Mouse (Mus musculus): ENCODE measurements at regions not wholly inside any gene's neighbourhood (a gene's known extent, or its start where the extent isn't known, plus 50 kb on each side); places are given as distances from the start of the nearest gene placed in this dataset.

DNA sequence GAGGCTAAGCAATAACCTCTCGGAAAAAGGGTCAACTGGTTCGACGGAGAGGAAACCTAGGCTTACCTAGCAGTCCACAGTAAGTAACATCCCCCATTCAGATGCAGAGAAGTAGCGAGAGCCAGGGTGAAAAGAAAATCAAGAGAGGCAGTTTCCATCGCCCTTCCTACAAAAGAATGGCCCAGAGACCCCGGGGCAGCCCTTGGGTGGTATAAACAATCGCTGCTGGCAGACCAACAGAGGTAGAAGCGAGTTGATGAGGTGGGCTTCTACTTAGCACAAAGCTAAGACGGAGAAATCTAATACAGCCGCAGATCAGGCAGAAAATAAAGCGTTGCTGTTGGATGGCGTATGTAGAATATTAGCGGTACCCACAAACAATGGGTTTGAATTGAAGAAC is 57.8 kb upstream of the Arl15 start:
- DNase-seq (ENCODE audit: low read depth, low spot score): no peak

GRCm38 (mm10) chr13:113735611-113736285 is 58.6 kb upstream of the Arl15 start:
- no peak for DNase-seq (ENCODE audit: low read depth, low spot score)

- DNase-seq (ENCODE audit: low read depth, low spot score): no peak
Observed at GRCm38 (mm10) chr13:113734134-113734794, 60.0 kb upstream of the Arl15 start.

DNA sequence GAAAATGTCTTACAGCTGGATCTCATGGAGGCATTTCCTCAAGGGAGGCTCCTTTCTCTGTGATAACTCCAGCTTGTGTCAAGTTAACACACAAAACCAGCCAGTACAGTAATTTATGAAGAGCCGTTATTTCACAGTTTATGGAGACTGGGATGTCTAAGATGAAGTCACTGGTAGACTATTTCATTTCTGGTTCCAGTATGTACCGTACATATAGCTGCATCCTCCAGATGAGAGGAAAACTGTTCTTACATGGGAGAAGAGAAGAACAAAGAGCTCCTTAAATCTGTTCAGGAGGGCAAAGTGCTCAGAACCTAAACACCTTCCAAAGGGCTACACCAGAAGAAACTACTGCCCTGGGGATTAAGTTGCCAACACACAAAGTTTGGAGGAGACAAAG is 60.6 kb upstream of the Arl15 start:
- no peak for DNase-seq (ENCODE audit: low read depth, low spot score)

DNA sequence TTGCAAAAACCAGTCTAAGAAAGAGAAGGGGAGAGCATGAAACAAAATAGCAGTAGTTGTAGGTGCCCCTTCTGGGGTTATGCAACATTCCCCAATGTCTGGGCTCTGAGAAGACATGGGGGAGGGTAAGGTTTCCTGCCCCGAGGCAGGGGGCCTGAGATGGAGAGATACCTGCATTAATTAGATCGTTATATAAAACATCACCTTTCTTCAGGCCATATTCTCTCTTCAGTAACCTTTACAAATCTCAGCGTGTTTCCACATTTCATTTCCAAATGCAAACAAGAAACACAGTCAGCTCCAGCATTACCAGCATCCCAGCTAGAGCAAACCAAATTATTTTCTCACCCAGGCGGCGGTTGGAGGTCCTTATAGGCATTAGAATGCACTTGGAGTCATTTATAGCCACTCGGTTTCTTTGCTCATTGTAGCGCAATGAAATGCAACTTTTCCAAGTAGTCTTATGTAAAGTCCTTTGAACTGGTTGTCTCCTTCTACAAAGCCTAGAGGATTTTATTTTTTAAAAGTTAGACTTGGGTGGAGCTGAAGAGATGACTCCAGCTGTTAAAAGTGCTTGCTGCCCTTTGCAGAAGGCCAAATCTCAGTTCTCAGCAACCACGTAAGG is 63.4 kb upstream of the Arl15 start:
- DNase-seq (ENCODE audit: low read depth, low spot score): peak; percentile 34

GRCm38 (mm10) chr13:113730062-113730775 is 64.1 kb upstream of the Arl15 start:
- DNase-seq (ENCODE audit: low read depth, low spot score): peak; percentile 89

DNA sequence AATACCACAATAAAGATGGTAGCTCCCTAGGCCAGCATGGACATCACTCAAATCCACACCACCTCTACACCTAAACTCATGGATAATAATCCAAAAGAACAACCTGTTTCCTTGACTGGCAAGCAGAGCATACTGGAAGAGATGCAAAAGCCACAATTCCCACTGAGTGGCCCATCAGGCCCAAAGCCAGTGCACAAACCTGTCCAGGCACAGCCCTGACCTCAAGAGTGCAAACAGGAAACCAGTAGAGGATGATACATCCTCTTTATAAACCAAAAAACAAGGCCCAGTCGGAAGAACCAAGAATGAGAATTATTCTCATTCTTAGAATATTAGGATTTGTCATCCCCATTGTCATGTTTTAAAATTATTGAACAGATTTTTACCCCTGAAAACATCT is 64.7 kb upstream of the Arl15 start:
- DNase-seq (ENCODE audit: low read depth, low spot score): peak; percentile 32

GRCm38 (mm10) chr13:113728111-113728510 is 64.6 kb upstream of the Hspb3 start:
- DNase-seq (ENCODE audit: low read depth, low spot score): peak; percentile 79

- DNase-seq (ENCODE audit: low read depth, low spot score): no peak
Observed at GRCm38 (mm10) chr13:113724881-113725837, 61.7 kb upstream of the Hspb3 start.

DNA sequence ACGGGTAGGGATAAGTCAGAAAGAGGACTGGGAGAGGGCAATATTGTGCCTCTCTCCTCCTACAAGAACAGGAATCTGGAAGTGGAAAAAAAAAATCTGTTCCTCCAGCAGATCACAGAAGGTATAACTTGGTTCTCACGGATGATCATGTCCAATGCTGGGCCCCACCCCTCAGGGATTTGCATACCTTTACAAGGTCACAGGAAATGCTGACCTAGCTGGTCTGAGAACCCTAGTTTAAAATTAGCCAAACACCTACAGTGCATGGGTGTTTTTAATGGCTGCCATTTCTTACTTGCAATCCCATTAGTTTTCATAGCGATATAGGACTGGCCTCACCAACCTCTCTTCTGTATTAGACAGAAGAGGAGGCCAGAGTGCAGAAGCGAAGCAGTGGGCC is 51.8 kb upstream of the Hspb3 start:
- DNase-seq (ENCODE audit: low read depth, low spot score): no peak

- DNase-seq (ENCODE audit: low read depth, low spot score): no peak
Observed at GRCm38 (mm10) chr13:113713844-113714243, 50.4 kb upstream of the Hspb3 start.

All from skeletal muscle tissue, adult 2 months (tissue).